Mouse (Mus musculus): ENCODE results near the gene Eps8.

Gene Eps8

GRCm38 (mm10) chr6:137661583-137662365 is 7.1 kb upstream of the Eps8 start:
- DNase-seq: peak; percentile 64

- DNase-seq: no peak
Measured at GRCm38 (mm10) chr6:137658426-137659088, 3.9 kb upstream of the Eps8 start.

GRCm38 (mm10) chr6:137657203-137657602 is 2.5 kb upstream of the Eps8 start:
- no peak for DNase-seq

- no peak for DNase-seq
Measured at GRCm38 (mm10) chr6:137649528-137649927, 5.1 kb downstream of the Eps8 start.

- peak; percentile 82 for DNase-seq
Measured at GRCm38 (mm10) chr6:137649068-137649480, 5.6 kb downstream of the Eps8 start.

- DNase-seq: no peak
Measured at GRCm38 (mm10) chr6:137648110-137649067, 6.3 kb downstream of the Eps8 start.

GRCm38 (mm10) chr6:137647646-137648045 is 7.0 kb downstream of the Eps8 start:
- no peak for DNase-seq

GRCm38 (mm10) chr6:137646726-137647125 is 8.0 kb downstream of the Eps8 start:
- no peak for DNase-seq

GRCm38 (mm10) chr6:137644893-137645292 is 9.8 kb downstream of the Eps8 start:
- DNase-seq: no peak

- DNase-seq: no peak
Measured at GRCm38 (mm10) chr6:137643814-137644213, 10.9 kb downstream of the Eps8 start.

- no peak for DNase-seq
Measured at GRCm38 (mm10) chr6:137641642-137642041, 13.0 kb downstream of the Eps8 start.

GRCm38 (mm10) chr6:137638834-137639567 is 15.7 kb downstream of the Eps8 start:
- DNase-seq: no peak

GRCm38 (mm10) chr6:137637443-137637842 is 17.2 kb downstream of the Eps8 start:
- no peak for DNase-seq

GRCm38 (mm10) chr6:137636131-137636530 is 18.5 kb downstream of the Eps8 start:
- DNase-seq: no peak

- DNase-seq: no peak
Measured at GRCm38 (mm10) chr6:137633626-137634025, 21.1 kb downstream of the Eps8 start.

GRCm38 (mm10) chr6:137633121-137633520 is 21.6 kb downstream of the Eps8 start:
- no peak for DNase-seq

GRCm38 (mm10) chr6:137630387-137630786 is 24.3 kb downstream of the Eps8 start:
- DNase-seq: no peak

- no peak for DNase-seq
Measured at GRCm38 (mm10) chr6:137629603-137630231, 25.0 kb downstream of the Eps8 start.

GRCm38 (mm10) chr6:137628715-137629114 is 26.0 kb downstream of the Eps8 start:
- no peak for DNase-seq

GRCm38 (mm10) chr6:137621021-137621420 is 33.7 kb downstream of the Eps8 start:
- no peak for DNase-seq

- no peak for DNase-seq
Measured at GRCm38 (mm10) chr6:137613903-137614302, 40.8 kb downstream of the Eps8 start.

- no peak for DNase-seq
Measured at GRCm38 (mm10) chr6:137612071-137612547, 42.6 kb downstream of the Eps8 start.
